Mouse (Mus musculus) lung, embryonic 14.5 days (tissue): ENCODE measurements around the gene Fgf10. TPM values are rescaled to one million over a fixed set of nuclear protein-coding genes. Genes with fewer than 3 reads are reported as not detected.

Source experiments
- ATAC-seq: fragments of 200-750 bp; cut with Nextera tagmentation; 2 replicates; pipeline ENCODE4 v1.8.0; 2017; ENCODE audit warnings: mild to moderate bottlenecking, moderate TSS enrichment, moderate library complexity; ENCODE audit not compliant: insufficient read depth
- DNase-seq: peaks from one replicate; pipeline ENCODE4 v3.0.0-alpha.2; 2015
- H3K27ac ChIP-seq: fragments of 300-500 bp; sonication (generic); 2 replicates; pipeline ENCODE4 v1.5.1; 2014; ENCODE audit warnings: low read depth, mild to moderate bottlenecking, moderate library complexity
- H3K27me3 ChIP-seq: fragments of 300-500 bp; sonication (generic); 2 replicates; pipeline ENCODE4 v1.6.1; 2014; ENCODE audit warnings: low read length, control low read depth; ENCODE audit not compliant: insufficient read depth
- H3K36me3 ChIP-seq: fragments of 300-500 bp; sonication (generic); 2 replicates; pipeline ENCODE4 v1.6.1; 2014; ENCODE audit warnings: control low read depth; ENCODE audit not compliant: insufficient read depth
- H3K4me1 ChIP-seq: fragments of 300-500 bp; sonication (generic); 2 replicates; pipeline ENCODE4 v1.6.1; 2014; ENCODE audit warnings: antibody characterized with exemption, control low read depth; ENCODE audit not compliant: insufficient read depth
- H3K4me2 ChIP-seq: fragments of 300-500 bp; sonication (generic); 2 replicates; pipeline ENCODE4 v1.6.1; 2014; ENCODE audit warnings: mild to moderate bottlenecking
- H3K4me3 ChIP-seq: fragments of 300-500 bp; sonication (generic); 2 replicates; pipeline ENCODE4 v1.5.1; 2014; ENCODE audit warnings: low read depth, low read length
- H3K9ac ChIP-seq: fragments of 300-500 bp; sonication (generic); 2 replicates; pipeline ENCODE4 v1.6.1; 2014
- H3K9me3 ChIP-seq: fragments of 300-500 bp; sonication (generic); 2 replicates; pipeline ENCODE4 v1.6.1; 2016; ENCODE audit warnings: low read depth, low read length, control low read depth
- CTCF ChIP-seq: IDR thresholded peaks from 2 replicates; pipeline ENCODE4 v1.5.1; 2016; ENCODE audit warnings: antibody characterized with exemption, low read depth
- WGBS: fragments of 180-500 bp; shearing (Covaris S2); extraction: QIAGEN DNeasy Blood & Tissue Kit; methylation state at CpG from one replicate; pipeline ENCODE4 v1.1.7; 2014; 5-methylcytosine and 5-hydroxymethylcytosine counted together
- polyA plus RNA-seq: library from polyadenylated mRNA; unstranded; fragments of >200 nt; fragmentation: Nextera tagmentation; extraction: Ambion mirVana; gene quantifications from 2 replicates; pipeline ENCODE4 v1.2.1, GENCODE M21; 2014

Gene Fgf10
- polyA plus RNA-seq: 16.8 and 19.6 TPM in 2 replicates

DNA sequence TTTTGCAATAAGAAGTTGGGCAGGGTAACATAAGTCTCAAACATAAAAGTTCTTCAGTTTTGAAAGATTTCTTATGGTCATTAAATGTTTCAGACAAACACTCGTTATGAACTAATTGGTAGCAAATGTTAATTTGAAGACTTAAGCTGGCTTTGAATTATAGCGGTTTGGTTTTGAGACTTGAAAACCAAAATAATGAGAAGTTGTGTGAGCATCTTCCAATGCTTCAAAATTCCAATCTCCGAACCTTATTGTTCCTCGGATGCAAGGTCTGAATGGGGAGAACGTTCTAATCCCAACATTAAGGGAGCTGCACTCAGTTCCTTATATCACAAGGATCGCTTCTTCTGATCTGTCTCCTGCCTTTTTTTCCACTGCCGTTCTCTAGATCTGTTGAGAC lies at the start of gene Fgf10:
TSS of gene Fgf10 (plus strand) at position 301 of the 400 bp plus-strand sequence.
- WGBS: 80% methylated on average over 7 of the region's 7 CpGs
- no peak for ATAC-seq

GRCm38 (mm10) chr13:118629661-118630428 lies 39.7 kb upstream of the Fgf10 start:
- H3K27me3 ChIP-seq: no peaks in the 10 kb centered on the region
- no peaks in the 10 kb centered on the region for H3K9me3 ChIP-seq
- no peak overlapping the region for H3K27ac ChIP-seq
- TF ChIP-seq CTCF: no peak
- ATAC-seq (0 out of 2 replicates have a peak, but pooled peaks have one; percentile 31), DNase-seq (peak; percentile 28)
- no peaks in the 10 kb centered on the region for H3K4me1 ChIP-seq
- H3K9ac ChIP-seq: no peak overlapping the region
- no peak overlapping the region for H3K4me3 ChIP-seq
- H3K4me2 ChIP-seq: no peak overlapping the region
- no peaks in the 10 kb centered on the region for H3K36me3 ChIP-seq
- 27% methylated on average over 3 of the region's 3 CpGs for WGBS

More for the DNA sequence above, at the start of gene Fgf10:
- Histone ChIP-seq H3K4me3 (no peak within 1 kb of the TSS), H3K4me1 (no peaks in the 10 kb centered on the region), H3K9ac (no peak within 1 kb of the TSS), H3K4me2 (no peak within 1 kb of the TSS), H3K36me3 (no peaks in the 10 kb centered on the region), H3K27me3 (no peaks in the 10 kb centered on the region), H3K9me3 (no peaks in the 10 kb centered on the region), H3K27ac (no peak within 1 kb of the TSS)
- DNase-seq: no peak
- TF ChIP-seq CTCF: no peak

- H3K9ac ChIP-seq: no peak overlapping the region
- no peaks in the 10 kb centered on the region for H3K27me3 ChIP-seq
- H3K36me3 ChIP-seq: no peaks in the 10 kb centered on the region
- no peaks in the 10 kb centered on the region for H3K4me1 ChIP-seq
- no peaks in the 10 kb centered on the region for H3K9me3 ChIP-seq
- no peak for TF ChIP-seq CTCF
- H3K27ac ChIP-seq: no peak overlapping the region
- no peak overlapping the region for H3K4me3 ChIP-seq
- DNase-seq (no peak), ATAC-seq (no peak)
- 83% methylated on average over 2 of the region's 2 CpGs for WGBS
- H3K4me2 ChIP-seq: no peak overlapping the region
These were observed 38.1 kb upstream of the Fgf10 start for GRCm38 (mm10) chr13:118631500-118631899.

- H3K9me3 ChIP-seq: no peaks in the 10 kb centered on the region
- 91% methylated on average over 5 of the region's 5 CpGs for WGBS
- no peak for DNase-seq
These were observed 33.5 kb upstream of the Fgf10 start for GRCm38 (mm10) chr13:118636047-118636446.

GRCm38 (mm10) chr13:118642585-118642984 lies 27.0 kb upstream of the Fgf10 start:
- no peak for TF ChIP-seq CTCF
- Histone ChIP-seq H3K27me3 (no peaks in the 10 kb centered on the region), H3K4me3 (no peak overlapping the region), H3K27ac (no peak overlapping the region), H3K4me1 (no peaks in the 10 kb centered on the region), H3K9me3 (no peaks in the 10 kb centered on the region), H3K36me3 (no peaks in the 10 kb centered on the region), H3K9ac (no peak overlapping the region), H3K4me2 (no peak overlapping the region)
- ATAC-seq (no peak), DNase-seq (no peak)
- 85% methylated on average over 3 of the region's 3 CpGs for whole genome bisulfite sequencing

More at GRCm38 (mm10) chr13:118636047-118636446, 33.5 kb upstream of the Fgf10 start:
- H3K27me3 ChIP-seq: no peaks in the 10 kb centered on the region
- no peak overlapping the region for H3K4me3 ChIP-seq
- H3K36me3 ChIP-seq: no peaks in the 10 kb centered on the region
- no peak overlapping the region for H3K27ac ChIP-seq
- no peak overlapping the region for H3K9ac ChIP-seq
- no peak overlapping the region for H3K4me2 ChIP-seq
- TF ChIP-seq CTCF: no peak
- no peaks in the 10 kb centered on the region for H3K4me1 ChIP-seq
- no peak for ATAC-seq

GRCm38 (mm10) chr13:118643138-118643537 lies 26.5 kb upstream of the Fgf10 start:
- 58% methylated on average over 6 of the region's 6 CpGs for WGBS

GRCm38 (mm10) chr13:118656991-118657390 lies 12.6 kb upstream of the Fgf10 start:
- TF ChIP-seq CTCF: no peak
- Histone ChIP-seq H3K27ac (no peak overlapping the region), H3K9ac (no peak overlapping the region), H3K27me3 (no peaks in the 10 kb centered on the region), H3K4me1 (no peaks in the 10 kb centered on the region), H3K4me3 (no peak overlapping the region), H3K4me2 (no peak overlapping the region), H3K36me3 (no peaks in the 10 kb centered on the region), H3K9me3 (no peaks in the 10 kb centered on the region)
- no peak for DNase-seq
- 49% methylated on average over 5 of the region's 5 CpGs for WGBS
- no peak for ATAC-seq

More at GRCm38 (mm10) chr13:118643138-118643537, 26.5 kb upstream of the Fgf10 start:
- no peak overlapping the region for H3K4me2 ChIP-seq
- no peaks in the 10 kb centered on the region for H3K9me3 ChIP-seq
- no peaks in the 10 kb centered on the region for H3K4me1 ChIP-seq
- TF ChIP-seq CTCF: no peak
- ATAC-seq: no peak
- no peak overlapping the region for H3K4me3 ChIP-seq
- no peaks in the 10 kb centered on the region for H3K36me3 ChIP-seq
- no peaks in the 10 kb centered on the region for H3K27me3 ChIP-seq
- no peak overlapping the region for H3K27ac ChIP-seq
- no peak overlapping the region for H3K9ac ChIP-seq
- DNase-seq: no peak
